In genomic region chr17:17860110-17860509, GRCm38 (mm10) we compare ENCODE assay signal across 25 mouse cellular contexts. TPM values are rescaled to one million over a fixed set of nuclear protein-coding genes. Genes with fewer than 3 reads are reported as not detected.
DNase-seq lines count a peak whose midpoint lies in the region; ATAC-seq and TF ChIP-seq lines count a peak whose summit lies in the region.
"Had no signal": no experiment of that assay in that cellular context is flagged by ENCODE, and none has a peak within 500 bp of the region (broad histone marks: within the 10 kb centered on the region; RNA-seq: fewer than 3 reads in every experiment).

No protein-coding gene starts in this region.

- peaks cover 4% of the 10 kb centered on the region for H3K4me1 ChIP-seq in liver, postnatal 0 days (ENCODE audit: insufficient read depth)
- no peaks in the 10 kb centered on the region for H3K4me1 ChIP-seq in liver, embryonic 12.5 days
- no peaks in the 10 kb centered on the region for H3K4me1 ChIP-seq in G1E (ENCODE audit: insufficient read depth, low read depth, low read length)
- H3K4me1 ChIP-seq in stomach, postnatal 0 days (replicated peaks; ENCODE audit: control insufficient read depth, insufficient read depth), result no peaks in the 10 kb centered on the region
- no peaks in the 10 kb centered on the region for H3K4me1 ChIP-seq in hindbrain, embryonic 14.5 days (replicated peaks; ENCODE audit: control insufficient read depth, insufficient read depth, low read length)
- H3K4me1 ChIP-seq: forebrain, embryonic 12.5 days; heart, embryonic 13.5 days; hindbrain, embryonic 12.5 days; midbrain, embryonic 13.5 days had no signal

- no peak for ATAC-seq in liver, postnatal 0 days
- ATAC-seq in liver, embryonic 12.5 days, result no peak
- peak; percentile 54; the same call in 1 of the 2 replicates for ATAC-seq in G1E (ENCODE audit: extremely low read depth, insufficient number of reproducible peaks, low FRiP score, poor library complexity, severe bottlenecking)
- ATAC-seq in inflammation-experienced regulatory T-cells, adult 6 months, result peak; percentile 71
- no peak for ATAC-seq in stomach, postnatal 0 days (ENCODE audit: low FRiP score, low TSS enrichment)
- ATAC-seq in hindbrain, embryonic 14.5 days (ENCODE audit: low FRiP score), result no peak
- ATAC-seq: intestine, embryonic 16.5 days; midbrain, embryonic 13.5 days had no signal

- no peaks in the 10 kb centered on the region for H3K27me3 ChIP-seq in liver, postnatal 0 days (ENCODE audit: insufficient read depth, low read length)
- no peaks in the 10 kb centered on the region for H3K27me3 ChIP-seq in liver, embryonic 12.5 days (replicated peaks)
- H3K27me3 ChIP-seq in G1E (ENCODE audit: insufficient read depth, low read length), result peaks cover 21% of the 10 kb centered on the region
- H3K27me3 ChIP-seq in stomach, postnatal 0 days (ENCODE audit: control insufficient read depth, insufficient read depth, low read length), result no peaks in the 10 kb centered on the region
- H3K27me3 ChIP-seq in hindbrain, embryonic 14.5 days (ENCODE audit: control insufficient read depth, insufficient read depth, low read length), result no peaks in the 10 kb centered on the region
- H3K27me3 ChIP-seq: embryonic facial prominence, embryonic 15.5 days; forebrain, embryonic 12.5 days; heart, embryonic 13.5 days; hindbrain, embryonic 12.5 days; limb, embryonic 13.5 days; midbrain, embryonic 13.5 days had no signal

- H3K9ac ChIP-seq in liver, postnatal 0 days (replicated peaks), result no peak overlapping the region
- no peak overlapping the region for H3K9ac ChIP-seq in liver, embryonic 12.5 days
- H3K9ac ChIP-seq in stomach, postnatal 0 days (ENCODE audit: low read length), result no peak overlapping the region
- no peak overlapping the region for H3K9ac ChIP-seq in hindbrain, embryonic 14.5 days
- H3K9ac ChIP-seq: embryonic facial prominence, embryonic 15.5 days; forebrain, embryonic 12.5 days; heart, embryonic 13.5 days; hindbrain, embryonic 12.5 days; limb, embryonic 13.5 days; midbrain, embryonic 13.5 days had no signal

- H3K36me3 ChIP-seq in liver, postnatal 0 days (replicated peaks; ENCODE audit: insufficient read depth, low read length), result no peaks in the 10 kb centered on the region
- no peaks in the 10 kb centered on the region for H3K36me3 ChIP-seq in liver, embryonic 12.5 days
- H3K36me3 ChIP-seq in G1E (replicated peaks), result no peaks in the 10 kb centered on the region
- no peaks in the 10 kb centered on the region for H3K36me3 ChIP-seq in stomach, postnatal 0 days (ENCODE audit: control insufficient read depth, insufficient read depth, low read length)
- peaks cover 12% of the 10 kb centered on the region for H3K36me3 ChIP-seq in hindbrain, embryonic 14.5 days (replicated peaks; ENCODE audit: control insufficient read depth, insufficient read depth)

- peak; percentile 49 for TF ChIP-seq CTCF in liver, postnatal 0 days (IDR thresholded peaks at IDR 0.05; ENCODE audit: low read depth)
- TF ChIP-seq CTCF in G1E (IDR thresholded peaks at IDR 0.05; ENCODE audit: low read depth, low read length), result no peak
- TF ChIP-seq CTCF in stomach, postnatal 0 days (IDR thresholded peaks at IDR 0.05; ENCODE audit: low read depth), result peak; percentile 39

- WGBS in liver, postnatal 0 days (ENCODE audit: insufficient replicate concordance), result 63% methylated on average over 3 of the region's 3 CpGs
- 60% methylated on average over 3 of the region's 3 CpGs for WGBS in liver, embryonic 12.5 days (ENCODE audit: insufficient replicate concordance)
- 88% methylated on average over 3 of the region's 3 CpGs for WGBS in stomach, postnatal 0 days
- WGBS in hindbrain, embryonic 14.5 days, result 86% methylated on average over 3 of the region's 3 CpGs

- H3K4me2 ChIP-seq in liver, postnatal 0 days (ENCODE audit: low read depth, low read length), result no peak overlapping the region
- H3K4me2 ChIP-seq in liver, embryonic 12.5 days, result no peak overlapping the region
- H3K4me2 ChIP-seq in stomach, postnatal 0 days (replicated peaks; ENCODE audit: low read depth), result no peak overlapping the region
- H3K4me2 ChIP-seq in hindbrain, embryonic 14.5 days (replicated peaks), result no peak overlapping the region
- H3K4me2 ChIP-seq: embryonic facial prominence, embryonic 15.5 days; forebrain, embryonic 12.5 days; heart, embryonic 13.5 days; hindbrain, embryonic 12.5 days; limb, embryonic 13.5 days; midbrain, embryonic 13.5 days had no signal

- H3K9me3 ChIP-seq in liver, postnatal 0 days (ENCODE audit: low read length), result no peaks in the 10 kb centered on the region
- no peaks in the 10 kb centered on the region for H3K9me3 ChIP-seq in liver, embryonic 12.5 days (replicated peaks)
- no peaks in the 10 kb centered on the region for H3K9me3 ChIP-seq in G1E (replicated peaks)
- no peaks in the 10 kb centered on the region for H3K9me3 ChIP-seq in stomach, postnatal 0 days (ENCODE audit: control insufficient read depth, low read length)
- no peaks in the 10 kb centered on the region for H3K9me3 ChIP-seq in hindbrain, embryonic 14.5 days (ENCODE audit: control insufficient read depth, low read length)
- H3K9me3 ChIP-seq: embryonic facial prominence, embryonic 15.5 days; forebrain, embryonic 12.5 days; heart, embryonic 13.5 days; hindbrain, embryonic 12.5 days; limb, embryonic 13.5 days; midbrain, embryonic 13.5 days had no signal

- no peak overlapping the region for H3K4me3 ChIP-seq in liver, postnatal 0 days (ENCODE audit: low read depth, low read length)
- no peak overlapping the region for H3K4me3 ChIP-seq in liver, embryonic 12.5 days
- no peak overlapping the region for H3K4me3 ChIP-seq in G1E (ENCODE audit: low read depth, low read length)
- H3K4me3 ChIP-seq in stomach, postnatal 0 days (ENCODE audit: low read depth, low read length), result no peak overlapping the region
- no peak overlapping the region for H3K4me3 ChIP-seq in hindbrain, embryonic 14.5 days (replicated peaks; ENCODE audit: low read length)
- H3K4me3 ChIP-seq: embryonic facial prominence, embryonic 15.5 days; forebrain, embryonic 12.5 days; heart, embryonic 13.5 days; hindbrain, embryonic 12.5 days; limb, embryonic 13.5 days; midbrain, embryonic 13.5 days had no signal

- H3K27ac ChIP-seq in liver, postnatal 0 days (ENCODE audit: low read depth), result no peak overlapping the region
- no peak overlapping the region for H3K27ac ChIP-seq in liver, embryonic 12.5 days
- H3K27ac ChIP-seq in stomach, postnatal 0 days (replicated peaks), result no peak overlapping the region
- no peak overlapping the region for H3K27ac ChIP-seq in hindbrain, embryonic 14.5 days
- H3K27ac ChIP-seq: embryonic facial prominence, embryonic 15.5 days; forebrain, embryonic 12.5 days; heart, embryonic 13.5 days; hindbrain, embryonic 12.5 days; limb, embryonic 13.5 days; midbrain, embryonic 13.5 days had no signal

- TF ChIP-seq EP300 in liver, postnatal 0 days (IDR thresholded peaks at IDR 0.05; ENCODE audit: low read depth), result no peak
- no peak for TF ChIP-seq EP300 in stomach, postnatal 0 days (optimal IDR thresholded peaks at IDR 0.05)

- no peak for DNase-seq in liver, postnatal 0 days
- no peak for DNase-seq in G1E (ENCODE audit: low spot score)
- no peak for DNase-seq in stomach, postnatal 0 days (ENCODE audit: low spot score)
- DNase-seq in thymus, postnatal 36 days, result no peak
- DNase-seq in hindbrain, embryonic 14.5 days (ENCODE audit: low spot score), result no peak
- DNase-seq: cerebellum, adult 9-11 months; embryo, embryonic 11 days; kidney, postnatal 10 days; layer of hippocampus, adult 9-11 months; lung, adult 18-20 months; lung, postnatal 4 days; spleen, adult 18-20 months; thymus, postnatal 25 days had no signal

RNA-seq across cellular contexts. Expression of gene Has1, which starts 5.1 kb away (rescaled TPM):
- polyA plus RNA-seq in liver, postnatal 0 days (2015; fragmentation: Nextera tagmentation; extraction: Ambion mirVana), result 0.08 and 0.09 TPM in 2 replicates
- polyA plus RNA-seq in liver, embryonic 12.5 days (2016; fragmentation: Nextera tagmentation; extraction: Ambion mirVana), result 0.13 and 0.14 TPM in 2 replicates
- not detected in 2 replicates for total RNA-seq in G1E (2014; fragmentation: Nextera tagmentation)
- 0.33 TPM in 1 of 2 replicates, not detected in the other for total RNA-seq in G1E (2017)
- polyA plus RNA-seq in G1E (2012), result not detected in 2 replicates
- polyA plus RNA-seq in inflammation-experienced regulatory T-cells, adult 6 months (2017; shearing (Covaris generic)), result under 1 TPM in 1 of 3 experiments, not detected in 2; 0.12 TPM
- 0.78 and 0.98 TPM in 2 replicates for polyA plus RNA-seq in stomach, postnatal 0 days (2015; fragmentation: Nextera tagmentation; extraction: Ambion mirVana)
- 0.95 and 1.8 TPM in 2 replicates for polyA plus RNA-seq in hindbrain, embryonic 14.5 days (2014; fragmentation: Nextera tagmentation; extraction: Ambion mirVana)

RNA-seq across cellular contexts. Expression of gene Fpr1, which starts 23.6 kb away (rescaled TPM):
- polyA plus RNA-seq in liver, postnatal 0 days (2015; fragmentation: Nextera tagmentation; extraction: Ambion mirVana), result 13.3 and 13.7 TPM in 2 replicates
- 0.61 and 0.92 TPM in 2 replicates for polyA plus RNA-seq in liver, embryonic 12.5 days (2016; fragmentation: Nextera tagmentation; extraction: Ambion mirVana)
- total RNA-seq in G1E (2014; fragmentation: Nextera tagmentation) (not detected in 2 replicates), G1E (2017) (0.27 TPM in 1 of 2 replicates, not detected in the other)
- not detected in 2 replicates for polyA plus RNA-seq in G1E (2012)
- under 1 TPM in 1 of 3 experiments, not detected in 2; 0.72 TPM for polyA plus RNA-seq in inflammation-experienced regulatory T-cells, adult 6 months (2017; shearing (Covaris generic))
- polyA plus RNA-seq in stomach, postnatal 0 days (2015; fragmentation: Nextera tagmentation; extraction: Ambion mirVana), result 0.36 and 0.59 TPM in 2 replicates
- not detected in 2 replicates for polyA plus RNA-seq in hindbrain, embryonic 14.5 days (2014; fragmentation: Nextera tagmentation; extraction: Ambion mirVana)
- total RNA-seq: adrenal gland, adult 18-20 months; left cerebral cortex, postnatal 10 days had no signal
- polyA plus RNA-seq: forebrain, embryonic 12.5 days; hindbrain, embryonic 12.5 days; limb, embryonic 13.5 days had no signal

RNA-seq across cellular contexts. Expression of gene Fpr2, which starts 27.5 kb away (rescaled TPM):
- 9.3 and 10.3 TPM in 2 replicates for polyA plus RNA-seq in liver, postnatal 0 days (2015; fragmentation: Nextera tagmentation; extraction: Ambion mirVana)
- polyA plus RNA-seq in liver, embryonic 12.5 days (2016; fragmentation: Nextera tagmentation; extraction: Ambion mirVana), result 0.25 and 0.32 TPM in 2 replicates
- total RNA-seq in G1E (2014; fragmentation: Nextera tagmentation), result not detected in 2 replicates
- total RNA-seq in G1E (2017), result 0.16 TPM in 1 of 2 replicates, not detected in the other
- not detected in 2 replicates for polyA plus RNA-seq in G1E (2012)
- polyA plus RNA-seq in inflammation-experienced regulatory T-cells, adult 6 months (2017; shearing (Covaris generic)), result under 1 TPM in 2 of 3 experiments, not detected in 1; 0.34 to 0.64 TPM
- polyA plus RNA-seq in stomach, postnatal 0 days (2015; fragmentation: Nextera tagmentation; extraction: Ambion mirVana), result 0.19 and 0.27 TPM in 2 replicates
- 0.21 and 0.37 TPM in 2 replicates for polyA plus RNA-seq in hindbrain, embryonic 14.5 days (2014; fragmentation: Nextera tagmentation; extraction: Ambion mirVana)
- total RNA-seq: adrenal gland, adult 18-20 months; left cerebral cortex, postnatal 10 days had no signal
- polyA plus RNA-seq: forebrain, embryonic 12.5 days; heart, embryonic 13.5 days; hindbrain, embryonic 12.5 days; limb, embryonic 13.5 days; midbrain, embryonic 13.5 days had no signal

RNA-seq across cellular contexts. Expression of gene Fpr3, which starts 27.5 kb away (rescaled TPM):
- polyA plus RNA-seq in liver, postnatal 0 days (2015; fragmentation: Nextera tagmentation; extraction: Ambion mirVana), result not detected in 2 replicates
- not detected in 2 replicates for polyA plus RNA-seq in liver, embryonic 12.5 days (2016; fragmentation: Nextera tagmentation; extraction: Ambion mirVana)
- total RNA-seq in G1E (2014; fragmentation: Nextera tagmentation) (not detected in 2 replicates), G1E (2017) (not detected in 2 replicates)
- polyA plus RNA-seq in G1E (2012), result not detected in 2 replicates
- polyA plus RNA-seq in inflammation-experienced regulatory T-cells, adult 6 months (2017; shearing (Covaris generic)), result not detected
- polyA plus RNA-seq in stomach, postnatal 0 days (2015; fragmentation: Nextera tagmentation; extraction: Ambion mirVana), result not detected in 2 replicates
- not detected in 2 replicates for polyA plus RNA-seq in hindbrain, embryonic 14.5 days (2014; fragmentation: Nextera tagmentation; extraction: Ambion mirVana)
- total RNA-seq: adrenal gland, adult 18-20 months; gastrocnemius, postnatal 4 days; left cerebral cortex, postnatal 10 days had no signal
- polyA plus RNA-seq: embryonic facial prominence, embryonic 15.5 days; forebrain, embryonic 12.5 days; heart, embryonic 13.5 days; hindbrain, embryonic 12.5 days; intestine, embryonic 16.5 days; limb, embryonic 13.5 days; midbrain, embryonic 13.5 days had no signal

RNA-seq across cellular contexts. Expression of gene Spaca6, which starts 33.2 kb away (rescaled TPM):
- polyA plus RNA-seq in liver, postnatal 0 days (2015; fragmentation: Nextera tagmentation; extraction: Ambion mirVana), result 2.1 and 3.1 TPM in 2 replicates
- polyA plus RNA-seq in liver, embryonic 12.5 days (2016; fragmentation: Nextera tagmentation; extraction: Ambion mirVana), result 5.6 and 6.4 TPM in 2 replicates
- 19.9 and 32.0 TPM in 2 replicates for total RNA-seq in G1E (2014; fragmentation: Nextera tagmentation)
- total RNA-seq in G1E (2017), result 2.4 and 4.5 TPM in 2 replicates
- 5.5 and 6.4 TPM in 2 replicates for polyA plus RNA-seq in G1E (2012)
- polyA plus RNA-seq in inflammation-experienced regulatory T-cells, adult 6 months (2017; shearing (Covaris generic)), result 10 to 100 TPM in 2 of 3 experiments, 1 to 10 TPM in 1; 2.4 to 13.5 (median 12.6) TPM
- 7.9 and 8.2 TPM in 2 replicates for polyA plus RNA-seq in stomach, postnatal 0 days (2015; fragmentation: Nextera tagmentation; extraction: Ambion mirVana)
- 13.0 and 18.7 TPM in 2 replicates for polyA plus RNA-seq in hindbrain, embryonic 14.5 days (2014; fragmentation: Nextera tagmentation; extraction: Ambion mirVana)

Comparison
In these comparisons a context has a peak if more than half of its experiments do, and no peak if none do; other contexts are left out.
1. ATAC-seq: peak in G1E (single experiment) and inflammation-experienced regulatory T-cells, adult 6 months (single experiment); none in liver, postnatal 0 days (single experiment), liver, embryonic 12.5 days (single experiment), stomach, postnatal 0 days (single experiment) and hindbrain, embryonic 14.5 days (single experiment).